Mouse (Mus musculus) CD4-positive, CD25-positive, alpha-beta regulatory T cell, adult 4 months (primary cell): ENCODE results near the gene Gm8011. TPM values are rescaled to one million over a fixed set of nuclear protein-coding genes. Genes with fewer than 3 reads are reported as not detected.
"Not testable (repeated sequence)": the region's sequence is repeated elsewhere in the genome, so short reads cannot be mapped to it uniquely, and the experiment has no call there.

ENCODE experiments used
- ATAC-seq: one replicate; pipeline ENCODE4 v1.8.0; 2017
- polyA plus RNA-seq, 2 experiments: library from polyadenylated mRNA; unstranded; fragments of 100-300 nt; shearing (Covaris generic); gene quantifications; one replicate each; pipeline ENCODE4 v1.2.1; 2017

The Gm8011 gene
- polyA plus RNA-seq = not detected

DNA sequence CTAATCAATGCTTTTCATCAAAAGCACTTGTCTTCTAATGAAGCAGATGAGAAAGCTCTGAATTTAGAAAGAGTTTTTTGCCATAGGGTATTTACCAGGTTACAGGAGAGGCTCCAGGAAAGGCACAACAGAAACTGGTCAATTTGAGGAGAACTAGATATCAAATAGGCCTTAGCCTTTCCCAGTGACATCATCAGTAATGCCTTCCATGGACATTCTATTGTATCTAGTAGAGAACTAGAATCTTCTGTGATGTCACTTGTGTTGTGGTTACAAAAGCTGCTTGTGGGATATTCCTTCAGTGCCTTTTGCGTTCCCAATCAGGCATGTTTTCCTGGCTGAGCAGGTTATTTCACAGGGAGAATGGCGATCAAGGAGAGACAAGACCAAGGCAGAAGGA lies at the start of gene Gm8011:
Gm8011 (plus strand) TSS at position 301 of the 400 bp plus-strand sequence.
- ATAC-seq = not testable (repeated sequence)

DNA sequence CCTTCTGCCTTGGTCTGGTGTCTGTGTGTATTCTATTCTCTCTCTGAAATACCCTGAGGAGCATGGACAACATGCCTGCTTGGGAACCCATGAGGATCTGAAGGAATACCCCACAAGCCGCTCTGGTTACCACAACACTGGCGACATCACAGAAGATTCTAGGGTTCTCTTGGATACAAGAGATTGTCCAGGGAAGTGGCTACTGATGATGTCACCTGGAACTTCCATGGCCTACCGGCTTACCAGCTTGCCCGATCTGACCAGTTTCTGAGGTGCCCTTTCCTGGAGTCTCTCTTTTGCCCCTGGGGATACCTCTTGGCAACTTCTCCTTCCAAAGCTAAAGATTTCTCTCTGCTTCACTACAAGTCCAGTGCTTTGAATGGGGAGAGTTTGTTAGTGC lies 24.1 kb upstream of the Gm8011 start, which contains the start of gene Gm8005:
Gm8005 (minus strand) TSS at position 101 of the 400 bp plus-strand sequence.
- not testable (repeated sequence) for ATAC-seq

DNA sequence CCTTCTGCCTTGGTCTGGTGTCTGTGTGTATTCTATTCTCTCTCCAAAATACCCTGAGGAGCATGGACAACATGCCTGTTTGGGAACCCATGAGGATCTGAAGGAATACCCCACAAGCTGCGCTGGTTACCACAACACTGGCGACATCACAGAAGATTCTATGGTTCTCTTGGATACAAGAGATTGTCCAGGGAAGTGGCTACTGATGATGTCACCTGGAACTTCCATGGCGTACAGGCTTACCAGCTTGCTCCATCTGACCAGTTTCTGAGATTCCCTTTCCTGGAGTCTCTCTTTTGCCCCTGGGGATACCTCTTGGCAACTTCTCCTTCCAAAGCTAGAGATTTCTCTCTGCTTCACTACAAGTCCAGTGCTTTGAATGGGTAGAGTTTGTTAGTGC lies 38.6 kb downstream of the Gm8011 start, which contains the start of gene Gm8020:
Gm8020 (minus strand) TSS at position 101 of the 400 bp plus-strand sequence.
- ATAC-seq = not testable (repeated sequence)

Other genes starting within 250 kb of the Gm8011 start
- not detected for gene Gm17026, start 203.8 kb upstream of the Gm8011 start, polyA plus RNA-seq
- not detected for gene Gm9611, start 166.5 kb upstream of the Gm8011 start, polyA plus RNA-seq
- not detected for gene Gm7995, start 153.7 kb upstream of the Gm8011 start, polyA plus RNA-seq
- not detected for gene Gm8005, start 24.2 kb upstream of the Gm8011 start, polyA plus RNA-seq
- gene Gm8020, start 38.5 kb downstream of the Gm8011 start, polyA plus RNA-seq = not detected
- not detected for gene Gm8024, start 60.4 kb downstream of the Gm8011 start, polyA plus RNA-seq
- gene Gm17124, start 136.0 kb downstream of the Gm8011 start, polyA plus RNA-seq = not detected
- gene Gm3633, start 178.0 kb downstream of the Gm8011 start, polyA plus RNA-seq = not detected
- not detected for gene Gm10378, start 192.1 kb downstream of the Gm8011 start, polyA plus RNA-seq